26 mouse cellular contexts compared by ENCODE assay signal in genomic region chr6:9693714-9694113, GRCm38 (mm10).
A peak's percentile ranks its signal among the peaks of the same experiment; 100 is the strongest.
DNase-seq lines count a peak whose midpoint lies in the region; ATAC-seq lines count a peak whose summit lies in the region.
"Had no signal": no experiment of that assay in that cellular context is flagged by ENCODE, and none has a peak within 500 bp of the region (broad histone marks: within the 10 kb centered on the region; RNA-seq: fewer than 3 reads in every experiment).

No protein-coding gene starts in this region.

- H3K4me3 ChIP-seq in hindbrain, embryonic 11.5 days (ENCODE audit: low read depth, low read length): no peak overlapping the region
- no peak overlapping the region for H3K4me3 ChIP-seq in hindbrain, embryonic 12.5 days
- no peak overlapping the region for H3K4me3 ChIP-seq in forebrain, embryonic 13.5 days
- H3K4me3 ChIP-seq: erythroblast, embryonic 14.5 days; limb, embryonic 10.5 days; limb, embryonic 15.5 days; liver, embryonic 13.5 days; megakaryocyte, embryonic 14.5 days; neural tube, embryonic 13.5 days had no signal

- H3K4me2 ChIP-seq in hindbrain, embryonic 11.5 days (replicated peaks; ENCODE audit: low read depth, low read length): no peak overlapping the region
- H3K4me2 ChIP-seq in hindbrain, embryonic 12.5 days (replicated peaks): no peak overlapping the region
- no peak overlapping the region for H3K4me2 ChIP-seq in forebrain, embryonic 13.5 days
- H3K4me2 ChIP-seq: hindbrain, embryonic 14.5 days; limb, embryonic 15.5 days; liver, embryonic 13.5 days; neural tube, embryonic 13.5 days had no signal

- no peaks in the 10 kb centered on the region for H3K27me3 ChIP-seq in hindbrain, embryonic 11.5 days (ENCODE audit: control insufficient read depth, insufficient read depth, low read length)
- no peaks in the 10 kb centered on the region for H3K27me3 ChIP-seq in hindbrain, embryonic 12.5 days
- no peaks in the 10 kb centered on the region for H3K27me3 ChIP-seq in forebrain, embryonic 13.5 days
- H3K27me3 ChIP-seq: limb, embryonic 15.5 days; liver, embryonic 13.5 days; megakaryocyte, embryonic 14.5 days; neural tube, embryonic 13.5 days had no signal

- H3K4me1 ChIP-seq in hindbrain, embryonic 11.5 days (replicated peaks; ENCODE audit: control insufficient read depth, insufficient read depth, low read length): no peaks in the 10 kb centered on the region
- H3K4me1 ChIP-seq in hindbrain, embryonic 12.5 days: no peaks in the 10 kb centered on the region
- H3K4me1 ChIP-seq in forebrain, embryonic 13.5 days: no peaks in the 10 kb centered on the region
- H3K4me1 ChIP-seq: limb, embryonic 10.5 days; limb, embryonic 15.5 days; liver, embryonic 13.5 days; megakaryocyte, embryonic 14.5 days; neural tube, embryonic 13.5 days had no signal

- no peak overlapping the region for H3K9ac ChIP-seq in hindbrain, embryonic 11.5 days (ENCODE audit: low read depth, low read length)
- no peak overlapping the region for H3K9ac ChIP-seq in hindbrain, embryonic 12.5 days
- H3K9ac ChIP-seq in forebrain, embryonic 13.5 days: no peak overlapping the region
- H3K9ac ChIP-seq: hindbrain, embryonic 14.5 days; limb, embryonic 15.5 days; liver, embryonic 13.5 days; neural tube, embryonic 13.5 days had no signal

- 23% methylated on average over 1 of the region's 1 CpGs for WGBS in hindbrain, embryonic 11.5 days
- WGBS in hindbrain, embryonic 12.5 days: 13% methylated on average over 1 of the region's 1 CpGs
- WGBS in forebrain, embryonic 13.5 days: 8% methylated on average over 1 of the region's 1 CpGs

- H3K27ac ChIP-seq in hindbrain, embryonic 11.5 days (ENCODE audit: low read depth, low read length): no peak overlapping the region
- H3K27ac ChIP-seq in hindbrain, embryonic 12.5 days: no peak overlapping the region
- H3K27ac ChIP-seq in forebrain, embryonic 13.5 days: no peak overlapping the region
- H3K27ac ChIP-seq: hindbrain, embryonic 14.5 days; limb, embryonic 10.5 days; limb, embryonic 15.5 days; liver, embryonic 13.5 days; neural tube, embryonic 13.5 days had no signal

- H3K36me3 ChIP-seq in hindbrain, embryonic 11.5 days (ENCODE audit: control insufficient read depth, insufficient read depth, low read length): no peaks in the 10 kb centered on the region
- H3K36me3 ChIP-seq in hindbrain, embryonic 12.5 days: no peaks in the 10 kb centered on the region
- H3K36me3 ChIP-seq in forebrain, embryonic 13.5 days (ENCODE audit: poor library complexity, severe bottlenecking): no peaks in the 10 kb centered on the region
- H3K36me3 ChIP-seq: limb, embryonic 10.5 days; limb, embryonic 15.5 days; liver, embryonic 13.5 days; neural tube, embryonic 13.5 days had no signal

- ATAC-seq in hindbrain, embryonic 11.5 days (ENCODE audit: low FRiP score): peak; percentile 52
- no peak for ATAC-seq in hindbrain, embryonic 12.5 days (ENCODE audit: low FRiP score)
- 0 out of 2 replicates have a peak, but pooled peaks have one; percentile 38 for ATAC-seq in forebrain, embryonic 13.5 days
- ATAC-seq: intestine, postnatal 0 days; lung, postnatal 0 days had no signal

- peak; percentile 6 for DNase-seq in embryo, embryonic 9.5 days (ENCODE audit: extremely low spot score)
- no peak for DNase-seq in embryo, embryonic 11 days
- no peak for DNase-seq in hindbrain, embryonic 11.5 days (ENCODE audit: low spot score)
- peak; percentile 56 for DNase-seq in ES-CJ7 (ENCODE audit: low read depth, low spot score)
- no peak for DNase-seq in yolk sac, embryonic 10.5 days (ENCODE audit: low spot score)
- DNase-seq: adrenal gland, postnatal 10 days; cerebellum, adult 8-10 months; cerebellum, postnatal 25 days; gastrocnemius, postnatal 14 days; heart, postnatal 14 days; kidney, adult 9 months; kidney, postnatal 10 days; liver, embryonic 13.5 days; lung, adult 18-20 months; lung, postnatal 4 days; right cerebral cortex, postnatal 14 days had no signal

- no peaks in the 10 kb centered on the region for H3K9me3 ChIP-seq in hindbrain, embryonic 11.5 days (ENCODE audit: control insufficient read depth, low read length)
- no peaks in the 10 kb centered on the region for H3K9me3 ChIP-seq in hindbrain, embryonic 12.5 days (replicated peaks)
- no peaks in the 10 kb centered on the region for H3K9me3 ChIP-seq in forebrain, embryonic 13.5 days (replicated peaks)
- H3K9me3 ChIP-seq: limb, embryonic 10.5 days; limb, embryonic 15.5 days; liver, embryonic 13.5 days; megakaryocyte, embryonic 14.5 days; neural tube, embryonic 13.5 days had no signal

Comparison
In these comparisons a context has a peak if more than half of its experiments do, and no peak if none do; other contexts are left out.
1. DNase-seq: peak in embryo, embryonic 9.5 days (single experiment) and ES-CJ7 (single experiment); none in embryo, embryonic 11 days (single experiment), hindbrain, embryonic 11.5 days (single experiment) and yolk sac, embryonic 10.5 days (single experiment).